Mouse (Mus musculus): ENCODE results near the gene Apela. TPM values are rescaled to one million over a fixed set of nuclear protein-coding genes. Genes with fewer than 3 reads are reported as not detected.
"Not testable (repeated sequence)": the region's sequence is repeated elsewhere in the genome, so short reads cannot be mapped to it uniquely, and the experiment has no call there.

Gene Apela
- polyA plus RNA-seq, 1 experiment from 2014 or later = 5.5 TPM

DNA sequence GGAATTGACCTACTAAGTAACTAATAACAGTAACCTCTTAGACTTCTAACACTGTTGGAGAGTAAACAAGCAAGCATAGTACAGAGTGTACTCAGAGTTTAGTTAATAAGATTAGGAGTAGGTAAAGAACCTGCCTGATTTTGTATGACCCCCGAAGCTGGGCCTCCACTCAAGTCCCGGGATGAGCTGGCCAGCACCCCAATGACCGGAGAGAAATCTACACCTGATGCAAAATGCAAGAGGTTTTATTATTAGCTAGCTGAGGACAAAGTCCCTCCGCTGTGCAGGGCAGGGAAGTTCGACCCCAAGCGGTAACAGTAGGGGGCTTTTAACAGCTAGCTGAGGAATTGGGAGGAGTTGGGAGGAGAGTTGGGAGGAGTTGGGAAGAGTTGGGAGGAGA lies 29.5 kb downstream of the Apela start:
- WGBS = 77% methylated on average over 6 of the region's 6 CpGs
- not testable (repeated sequence) for H3K27me3 ChIP-seq (replicated peaks); H3K4me2 ChIP-seq (replicated peaks); ATAC-seq (ENCODE audit: low FRiP score, low read depth); H3K36me3 ChIP-seq; H3K27ac ChIP-seq; H3K9ac ChIP-seq; H3K4me1 ChIP-seq; H3K4me3 ChIP-seq; H3K9me3 ChIP-seq

DNA sequence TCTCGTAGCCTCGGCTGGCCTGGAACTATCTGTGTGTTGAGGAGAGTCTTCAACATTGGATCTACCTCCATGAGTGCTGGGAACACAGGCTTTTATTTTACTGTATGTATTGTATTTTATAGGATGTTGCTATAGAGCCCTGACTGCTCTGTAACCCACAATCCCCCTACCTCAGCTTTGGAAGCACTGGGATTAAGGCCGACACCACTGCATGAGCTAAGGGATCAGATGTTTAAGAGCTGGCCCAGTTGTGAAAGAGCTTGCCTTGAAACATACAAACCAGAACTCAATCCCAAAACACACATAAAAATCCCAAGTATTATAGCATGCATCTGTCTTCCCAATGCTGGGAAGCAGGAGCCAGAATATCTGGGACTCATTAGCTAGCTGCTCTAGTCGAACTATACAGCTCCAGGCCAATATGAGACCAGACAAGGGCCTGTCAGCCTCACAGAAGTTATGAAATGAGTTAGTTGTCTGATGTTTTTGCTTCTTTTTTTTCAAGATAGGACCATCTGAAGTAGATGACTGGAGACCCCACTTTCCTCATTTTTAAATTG lies 38.2 kb downstream of the Apela start:
- H3K27ac ChIP-seq = no peak overlapping the region
- no peaks in the 10 kb centered on the region for H3K9me3 ChIP-seq
- no peak overlapping the region for H3K9ac ChIP-seq
- no peak overlapping the region for H3K4me3 ChIP-seq
- H3K4me1 ChIP-seq = no peaks in the 10 kb centered on the region
- H3K4me2 ChIP-seq (replicated peaks) = no peak overlapping the region
- whole genome bisulfite sequencing = 88% methylated on average over 4 of the region's 4 CpGs
- H3K36me3 ChIP-seq = no peaks in the 10 kb centered on the region
- no peaks in the 10 kb centered on the region for H3K27me3 ChIP-seq (replicated peaks)
- ATAC-seq (ENCODE audit: low FRiP score, low read depth) = no peak

DNA sequence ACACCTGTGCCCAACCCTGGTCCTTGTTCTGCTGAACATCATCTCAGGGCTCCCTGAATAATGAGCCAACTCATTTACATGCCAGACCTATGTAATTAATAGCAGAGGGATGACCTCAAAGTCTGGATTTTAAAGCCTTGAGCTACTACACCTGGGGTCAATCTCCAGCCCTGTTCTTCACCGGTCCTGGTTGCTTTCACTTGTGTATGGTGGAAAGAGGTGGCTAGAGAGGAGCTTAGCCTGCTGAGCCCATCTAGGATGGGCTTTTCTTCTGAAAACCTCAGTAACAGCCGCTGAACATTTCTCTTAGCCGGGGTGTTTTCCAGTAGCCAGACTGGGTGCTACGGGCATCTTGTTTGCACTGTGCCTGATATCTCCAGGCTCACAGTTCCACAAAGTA lies 49.4 kb downstream of the Apela start, which contains the start of gene Trim75:
Gene Trim75, minus strand, starts transcription at position 101 of the 400 bp plus-strand sequence.
- H3K9me3 ChIP-seq = no peaks in the 10 kb centered on the region
- no peak within 1 kb of the TSS for H3K27ac ChIP-seq
- H3K27me3 ChIP-seq (replicated peaks) = no peaks in the 10 kb centered on the region
- H3K4me1 ChIP-seq = no peaks in the 10 kb centered on the region
- ATAC-seq (ENCODE audit: low FRiP score, low read depth) = no peak
- no peak within 1 kb of the TSS for H3K9ac ChIP-seq
- WGBS = 93% methylated on average over 4 of the region's 4 CpGs
- H3K36me3 ChIP-seq = no peaks in the 10 kb centered on the region
- no peak within 1 kb of the TSS for H3K4me3 ChIP-seq
- no peak within 1 kb of the TSS for H3K4me2 ChIP-seq (replicated peaks)

DNA sequence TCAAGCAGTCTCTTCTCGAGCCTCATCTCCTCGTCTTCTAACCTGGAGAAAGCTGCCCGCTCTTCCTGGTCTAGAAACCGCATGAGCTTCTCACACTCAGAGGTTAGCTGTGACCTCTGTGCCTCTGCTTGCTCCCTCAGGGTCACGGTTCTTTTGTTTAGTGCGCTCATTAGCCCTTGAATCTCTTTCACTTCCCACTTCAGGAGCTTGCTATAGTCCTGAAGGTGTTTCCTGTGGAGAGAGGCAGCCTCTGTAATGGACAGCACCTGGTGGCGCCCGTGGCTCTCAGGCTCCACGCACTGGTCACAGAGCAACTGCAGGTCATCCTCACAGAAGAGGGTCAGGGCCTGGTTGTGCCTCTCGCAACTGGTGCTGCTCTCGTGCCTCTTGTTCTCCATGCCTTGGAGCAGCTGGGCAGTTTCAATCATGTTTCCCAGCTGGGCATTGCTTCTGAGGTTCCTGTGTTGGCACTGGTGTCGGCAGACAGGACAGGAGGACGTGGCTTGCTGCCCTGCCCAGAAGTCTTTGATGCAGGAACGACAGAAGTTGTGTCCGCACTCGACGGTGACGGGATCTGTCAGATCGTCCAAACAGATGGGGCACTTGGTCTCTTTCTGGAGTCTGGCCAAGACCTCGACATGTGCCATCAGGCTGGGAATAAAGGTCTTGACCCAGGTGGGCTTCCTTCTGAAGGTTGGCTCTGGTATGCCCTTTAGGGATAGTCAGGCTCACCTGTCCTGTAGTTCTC lies 53.8 kb downstream of the Apela start:
- Histone ChIP-seq H3K27ac (no peak overlapping the region), H3K4me2 (replicated peaks) (no peak overlapping the region), H3K9me3 (no peaks in the 10 kb centered on the region), H3K9ac (no peak overlapping the region), H3K4me3 (no peak overlapping the region), H3K4me1 (no peaks in the 10 kb centered on the region), H3K36me3 (no peaks in the 10 kb centered on the region), H3K27me3 (replicated peaks) (no peaks in the 10 kb centered on the region)
- 79% methylated on average over 20 of the region's 20 CpGs for WGBS
- ATAC-seq (ENCODE audit: low FRiP score, low read depth) = no peak

Other genes starting within 250 kb of the Apela start
- gene Klhl2, start 187.3 kb downstream of the Apela start, polyA plus RNA-seq (2016; fragmentation: Nextera tagmentation; extraction: Ambion mirVana) = 30.0 and 30.8 TPM in 2 replicates
- gene Tmem192, start 90.2 kb downstream of the Apela start, polyA plus RNA-seq (2016; fragmentation: Nextera tagmentation; extraction: Ambion mirVana) = 20.0 TPM in 2 replicates
- 0.09 TPM in 1 of 2 replicates, not detected in the other for gene Trim75, start 49.5 kb downstream of the Apela start, polyA plus RNA-seq (2016; fragmentation: Nextera tagmentation; extraction: Ambion mirVana)
- 0.09 and 0.24 TPM in 2 replicates for gene Trim61, start 18.8 kb downstream of the Apela start, polyA plus RNA-seq (2016; fragmentation: Nextera tagmentation; extraction: Ambion mirVana)
- gene Trim60, start 18.8 kb downstream of the Apela start, polyA plus RNA-seq (2016; fragmentation: Nextera tagmentation; extraction: Ambion mirVana) = not detected in 2 replicates
- not detected in 2 replicates for gene Gm10663, start 37.7 kb upstream of the Apela start, polyA plus RNA-seq (2016; fragmentation: Nextera tagmentation; extraction: Ambion mirVana)
- gene BC030870, start 92.2 kb upstream of the Apela start, polyA plus RNA-seq (2016; fragmentation: Nextera tagmentation; extraction: Ambion mirVana) = not detected in 2 replicates

Data from neural tube, embryonic 12.5 days (tissue).